In genomic region chr12:85382761-85383680, GRCm38 (mm10) we compare ENCODE assay signal across 30 mouse cellular contexts. TPM values are rescaled to one million over a fixed set of nuclear protein-coding genes. Genes with fewer than 3 reads are reported as not detected.
A peak's percentile ranks its signal among the peaks of the same experiment; 100 is the strongest.
DNase-seq lines count a peak whose midpoint lies in the region; ATAC-seq and TF ChIP-seq lines count a peak whose summit lies in the region.
"Had no signal": no experiment of that assay in that cellular context is flagged by ENCODE, and none has a peak within 500 bp of the region (broad histone marks: within the 10 kb centered on the region; RNA-seq: fewer than 3 reads in every experiment).

No protein-coding gene starts in this region.

- no peaks in the 10 kb centered on the region for H3K9me3 ChIP-seq in lung, postnatal 0 days (ENCODE audit: low read length)
- no peaks in the 10 kb centered on the region for H3K9me3 ChIP-seq in MEL (replicated peaks; ENCODE audit: insufficient read depth, low read length)
- no peaks in the 10 kb centered on the region for H3K9me3 ChIP-seq in forebrain, embryonic 15.5 days
- H3K9me3 ChIP-seq: embryonic facial prominence, embryonic 15.5 days; heart, embryonic 15.5 days; limb, embryonic 12.5 days; midbrain, embryonic 10.5 days; stomach, embryonic 15.5 days had no signal

- peak; percentile 31 for DNase-seq in lung, postnatal 0 days (ENCODE audit: low spot score)
- DNase-seq in lung, adult 2 months: no peak
- no peak for DNase-seq in MEL (ENCODE audit: low read depth, low spot score)
- no peak for DNase-seq in gastrocnemius, adult 18-20 months (ENCODE audit: low spot score)
- no peak for DNase-seq in embryo, embryonic 10 days (ENCODE audit: low spot score)
- DNase-seq: adrenal gland, postnatal 25 days; cerebellum, adult 9-10 months; gastrocnemius, postnatal 14 days; heart, adult 18-20 months; heart, postnatal 36 days; kidney, adult 9 months; kidney, postnatal 25 days; lung, embryonic 14.5 days; lung, postnatal 36 days; right cerebral cortex, adult 18-20 months; thymus, adult 2 months had no signal

- no peaks in the 10 kb centered on the region for H3K36me3 ChIP-seq in lung, postnatal 0 days (ENCODE audit: insufficient read depth, low read length)
- H3K36me3 ChIP-seq in MEL (ENCODE audit: control insufficient read depth in 1 of 2, insufficient read depth in 2 of 2, low read length in 2 of 2) (peaks cover 0 to 4% of the 10 kb centered on the region in 2 experiments; a peak in 2 of 4 replicates), macrophage (ENCODE audit: inconsistent target) (no peaks in the 10 kb centered on the region)
- H3K36me3 ChIP-seq in forebrain, embryonic 15.5 days: no peaks in the 10 kb centered on the region
- H3K36me3 ChIP-seq: embryonic facial prominence, embryonic 15.5 days; heart, embryonic 15.5 days; limb, embryonic 12.5 days; midbrain, embryonic 10.5 days; stomach, embryonic 15.5 days had no signal

- H3K27ac ChIP-seq in lung, postnatal 0 days (ENCODE audit: low read length): no peak overlapping the region
- H3K27ac ChIP-seq in MEL (ENCODE audit: control insufficient read depth, low read depth, low read length) (no peak overlapping the region), macrophage (peak overlapping the region; percentile 94)
- H3K27ac ChIP-seq in forebrain, embryonic 15.5 days (replicated peaks): no peak overlapping the region
- H3K27ac ChIP-seq: embryonic facial prominence, embryonic 15.5 days; heart, embryonic 15.5 days; hindbrain, embryonic 14.5 days; layer of hippocampus, adult 2 months; limb, embryonic 12.5 days; midbrain, embryonic 10.5 days; stomach, embryonic 15.5 days had no signal

- TF ChIP-seq EP300 in lung, postnatal 0 days (IDR thresholded peaks at IDR 0.05): no peak
- no peak for TF ChIP-seq EP300 in MEL (IDR thresholded peaks at IDR 0.05; ENCODE audit: low read depth in 1 of 2, low read length in 2 of 2)

- H3K27me3 ChIP-seq in lung, postnatal 0 days (replicated peaks; ENCODE audit: insufficient read depth, low read length): no peaks in the 10 kb centered on the region
- no peaks in the 10 kb centered on the region for H3K27me3 ChIP-seq in MEL (ENCODE audit: control insufficient read depth in 1 of 2, insufficient read depth in 2 of 2, low read length in 2 of 2)
- no peaks in the 10 kb centered on the region for H3K27me3 ChIP-seq in forebrain, embryonic 15.5 days
- H3K27me3 ChIP-seq: embryonic facial prominence, embryonic 15.5 days; heart, embryonic 15.5 days; limb, embryonic 12.5 days; stomach, embryonic 15.5 days had no signal

- no peak overlapping the region for H3K4me3 ChIP-seq in lung, postnatal 0 days (ENCODE audit: low read depth, low read length)
- H3K4me3 ChIP-seq in lung, adult 2 months (replicated peaks; ENCODE audit: extremely low read depth, low read depth, low read length): no peak overlapping the region
- H3K4me3 ChIP-seq in MEL (ENCODE audit: control insufficient read depth in 1 of 2, insufficient read depth in 1 of 2, low read depth in 2 of 2, low read length in 2 of 2) (no peak overlapping the region), macrophage (ENCODE audit: inconsistent target) (no peak overlapping the region)
- H3K4me3 ChIP-seq in forebrain, embryonic 15.5 days: no peak overlapping the region
- H3K4me3 ChIP-seq: embryonic facial prominence, embryonic 15.5 days; heart, embryonic 15.5 days; layer of hippocampus, adult 2 months; limb, embryonic 12.5 days; midbrain, embryonic 10.5 days; myocyte; stomach, embryonic 15.5 days had no signal

- no peak overlapping the region for H3K4me2 ChIP-seq in lung, postnatal 0 days (replicated peaks; ENCODE audit: low read depth, low read length)
- H3K4me2 ChIP-seq in forebrain, embryonic 15.5 days (replicated peaks): no peak overlapping the region
- H3K4me2 ChIP-seq: embryonic facial prominence, embryonic 15.5 days; heart, embryonic 15.5 days; hindbrain, embryonic 14.5 days; limb, embryonic 12.5 days; liver, embryonic 11.5 days; lung, embryonic 14.5 days; stomach, embryonic 15.5 days had no signal

- TF ChIP-seq RAD21 in MEL (IDR thresholded peaks at IDR 0.05; ENCODE audit: low read depth, low read length): no peak

- no peak for ATAC-seq in lung, postnatal 0 days
- no peak for ATAC-seq in forebrain, embryonic 15.5 days (replicated peaks)
- ATAC-seq: forebrain, embryonic 14.5 days; intestine, embryonic 16.5 days; midbrain, embryonic 16.5 days had no signal

- TF ChIP-seq CTCF in lung, postnatal 0 days (IDR thresholded peaks at IDR 0.05): no peak
- no peak for TF ChIP-seq CTCF in lung, adult 2 months (IDR thresholded peaks at IDR 0.05; ENCODE audit: insufficient read depth, low read length)
- no peak for TF ChIP-seq CTCF in MEL (IDR thresholded peaks at IDR 0.05 in 2 of 3, conservative IDR thresholded peaks at IDR 0.05 in 1 of 3; ENCODE audit: control insufficient read depth in 1 of 3, insufficient read depth in 1 of 3, low read depth in 2 of 3, low read length in 3 of 3, poor library complexity in 1 of 3, severe bottlenecking in 1 of 3)

- H3K4me1 ChIP-seq in lung, postnatal 0 days (ENCODE audit: insufficient read depth, low read depth, low read length): peaks cover 9% of the 10 kb centered on the region; the same call in 1 of the 2 replicates
- H3K4me1 ChIP-seq in lung, adult 2 months (ENCODE audit: control insufficient read depth, insufficient read depth, low read length): peaks cover 4% of the 10 kb centered on the region; the same call in 1 of the 2 replicates
- H3K4me1 ChIP-seq in MEL (ENCODE audit: control insufficient read depth in 1 of 2, insufficient read depth in 2 of 2, low read length in 2 of 2): peaks cover 2 to 11% of the 10 kb centered on the region in 2 experiments; a peak in 3 of 4 replicates
- H3K4me1 ChIP-seq in forebrain, embryonic 15.5 days: no peaks in the 10 kb centered on the region
- H3K4me1 ChIP-seq: limb, embryonic 12.5 days; stomach, embryonic 15.5 days had no signal

- H3K79me2 ChIP-seq in MEL (ENCODE audit: control insufficient read depth, insufficient read depth, low read length, poor library complexity) (no peaks in the 10 kb centered on the region), macrophage (ENCODE audit: inconsistent target) (no peaks in the 10 kb centered on the region)

- no peak overlapping the region for H3K9ac ChIP-seq in lung, postnatal 0 days (replicated peaks; ENCODE audit: low read depth)
- no peak overlapping the region for H3K9ac ChIP-seq in MEL (ENCODE audit: control insufficient read depth, low read depth, low read length, poor library complexity, severe bottlenecking)
- H3K9ac ChIP-seq in forebrain, embryonic 15.5 days (replicated peaks): no peak overlapping the region
- H3K9ac ChIP-seq: embryonic facial prominence, embryonic 15.5 days; heart, embryonic 15.5 days; hindbrain, embryonic 14.5 days; limb, embryonic 12.5 days; lung, embryonic 14.5 days; stomach, embryonic 15.5 days had no signal

- TF ChIP-seq POLR2A in lung, adult 2 months (IDR thresholded peaks at IDR 0.05; ENCODE audit: borderline replicate concordance, extremely low read depth, low read depth, low read length): no peak
- TF ChIP-seq POLR2A in MEL (IDR thresholded peaks at IDR 0.05; ENCODE audit: control insufficient read depth in 1 of 2, insufficient read depth in 1 of 2, low read depth in 1 of 2, low read length in 2 of 2, poor library complexity in 1 of 2): no peak

- 52% methylated on average over 14 of the region's 14 CpGs for WGBS in lung, postnatal 0 days
- 52% methylated on average over 14 of the region's 14 CpGs for WGBS in lung, adult 2 months
- 54% methylated on average over 14 of the region's 14 CpGs for WGBS in macrophage (ENCODE audit: missing documents)
- WGBS in forebrain, embryonic 15.5 days: 84% methylated on average over 14 of the region's 14 CpGs

TF ChIP-seq in MEL, 35 proteins besides CTCF, POLR2A, EP300 and RAD21 (continues in another document):
- TF ChIP-seq MEF2A (IDR thresholded peaks at IDR 0.05; ENCODE audit: extremely low read depth, insufficient replicate concordance, low read depth, low read length, poor library complexity, severe bottlenecking): no peak
- no peak for TF ChIP-seq JUND (IDR thresholded peaks at IDR 0.05; ENCODE audit: low read depth, low read length)
- TF ChIP-seq GABPA (IDR thresholded peaks at IDR 0.05; ENCODE audit: low read depth, low read length): no peak
- peak; percentile 87 for TF ChIP-seq USF1 (IDR thresholded peaks at IDR 0.05; ENCODE audit: low read depth, low read length)
- peak in 1 of 2 experiments; percentile 34; a peak in 1 of 4 replicates for TF ChIP-seq USF2 (IDR thresholded peaks at IDR 0.05; ENCODE audit: borderline replicate concordance in 1 of 2, insufficient read depth in 1 of 2, low read depth in 1 of 2, low read length in 2 of 2)
- TF ChIP-seq MAX (IDR thresholded peaks at IDR 0.05; ENCODE audit: low read length): peak; percentile 34; the same call in 1 of the 2 replicates
- TF ChIP-seq MXI1 (IDR thresholded peaks at IDR 0.05; ENCODE audit: low read depth, low read length): no peak

RNA-seq across cellular contexts. Expression of gene Tmed10, which starts 8.4 kb away (rescaled TPM):
- 329 and 354 TPM in 2 replicates for polyA plus RNA-seq in lung, postnatal 0 days (2015; fragmentation: Nextera tagmentation; extraction: Ambion mirVana)
- 227 and 239 TPM in 2 replicates for polyA plus RNA-seq in lung, adult 2 months (2012; rRNA removed)
- 60.2 and 61.6 TPM in 2 replicates for total RNA-seq in MEL (2012; rRNA removed)
- 100 to 1,000 TPM in 1 of 2 experiments, 10 to 100 TPM in 1; 45.7 to 229 TPM for polyA plus RNA-seq in MEL (2012; ENCODE audit: insufficient read depth in 1 of 2, insufficient read length in 2 of 2, low read depth in 1 of 2, low replicate concordance in 2 of 2, missing spikeins in 1 of 2)
- total RNA-seq in macrophage (2018; cell fraction: chromatin; rRNA removed): 10 to 100 TPM; 36.3 to 96.9 (median 66.9) TPM
- 100 to 1,000 TPM; 295 to 447 (median 378) TPM for total RNA-seq in macrophage (2018; cell fraction: cytosol; rRNA removed)
- total RNA-seq in macrophage (2018; cell fraction: nucleus; rRNA removed): 100 to 1,000 TPM in 25 of 26 experiments, 10 to 100 TPM in 1; 64.6 to 378 (median 214) TPM
- polyA plus RNA-seq in macrophage (2018): 317 to 419 TPM (median 387 TPM) in 3 replicates
- 100 to 1,000 TPM; 121 to 123 TPM for total RNA-seq in gastrocnemius, adult 18-20 months (2021)
- 150 and 156 TPM in 2 replicates for polyA plus RNA-seq in forebrain, embryonic 15.5 days (2015; fragmentation: Nextera tagmentation; extraction: Ambion mirVana)

RNA-seq across cellular contexts. Expression of gene Nek9, which starts 43.9 kb away (rescaled TPM):
- polyA plus RNA-seq in lung, postnatal 0 days (2015; fragmentation: Nextera tagmentation; extraction: Ambion mirVana): 11.1 and 11.5 TPM in 2 replicates
- polyA plus RNA-seq in lung, adult 2 months (2012; rRNA removed): 32.7 and 39.7 TPM in 2 replicates
- total RNA-seq in MEL (2012; rRNA removed): 19.0 and 23.4 TPM in 2 replicates
- polyA plus RNA-seq in MEL (2012; ENCODE audit: insufficient read depth in 1 of 2, insufficient read length in 2 of 2, low read depth in 1 of 2, low replicate concordance in 2 of 2, missing spikeins in 1 of 2) (10 to 100 TPM in 1 of 2 experiments, not detected in 1; 32.2 TPM), macrophage (2018) (40.7 to 65.1 TPM (median 55.7 TPM) in 3 replicates)
- total RNA-seq in macrophage (2018; cell fraction: chromatin; rRNA removed): 100 to 1,000 TPM in 7 of 26 experiments, 10 to 100 TPM in 19; 60.5 to 127 (median 89.8) TPM
- total RNA-seq in macrophage (2018; cell fraction: cytosol; rRNA removed): 10 to 100 TPM; 44.3 to 72.9 (median 60.3) TPM
- total RNA-seq in macrophage (2018; cell fraction: nucleus; rRNA removed): 10 to 100 TPM; 50.0 to 95.0 (median 69.6) TPM
- 100 to 1,000 TPM; 107 to 116 TPM for total RNA-seq in gastrocnemius, adult 18-20 months (2021)
- 13.7 and 14.6 TPM in 2 replicates for polyA plus RNA-seq in forebrain, embryonic 15.5 days (2015; fragmentation: Nextera tagmentation; extraction: Ambion mirVana)
